Mouse (Mus musculus): ENCODE results near the gene Hilpda.

DNA sequence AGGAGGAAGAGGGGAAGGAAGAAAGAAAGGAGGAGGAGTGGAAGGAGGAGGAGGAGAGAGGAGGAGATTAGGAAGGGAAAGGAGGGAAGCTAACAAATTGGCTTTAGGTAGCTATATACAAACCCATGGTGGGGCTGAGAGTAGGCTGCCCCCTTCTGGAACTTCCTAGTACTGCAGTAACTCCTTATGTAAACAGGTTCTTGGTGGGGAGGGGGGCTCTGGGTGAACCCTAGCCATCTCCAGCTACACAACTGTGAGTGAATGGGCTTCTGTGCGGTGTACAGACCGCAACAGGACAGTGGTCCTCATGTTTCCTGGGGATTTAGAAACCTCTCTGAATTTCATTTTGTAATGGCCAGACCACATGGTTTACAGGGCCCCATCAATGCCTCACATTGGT is 31.5 kb upstream of the Hilpda start:
- TF ChIP-seq EP300 (IDR thresholded peaks at IDR 0.05; ENCODE audit: low read depth) (no peak), CTCF (IDR thresholded peaks at IDR 0.05; ENCODE audit: low read depth) (peak; percentile 77)
